Mouse (Mus musculus) E14TG2a.4 (cell line): Measurements from ENCODE around the gene Gm10300.

Experiments
- CTCF ChIP-seq: conservative IDR thresholded peaks from 2 replicates; pipeline ENCODE4 v1.5.1; 2014; ENCODE audit warnings: low read length
- POU5F1 ChIP-seq: IDR thresholded peaks from 2 replicates; pipeline ENCODE4 v1.6.1; 2014; ENCODE audit warnings: low read length, borderline replicate concordance

DNA sequence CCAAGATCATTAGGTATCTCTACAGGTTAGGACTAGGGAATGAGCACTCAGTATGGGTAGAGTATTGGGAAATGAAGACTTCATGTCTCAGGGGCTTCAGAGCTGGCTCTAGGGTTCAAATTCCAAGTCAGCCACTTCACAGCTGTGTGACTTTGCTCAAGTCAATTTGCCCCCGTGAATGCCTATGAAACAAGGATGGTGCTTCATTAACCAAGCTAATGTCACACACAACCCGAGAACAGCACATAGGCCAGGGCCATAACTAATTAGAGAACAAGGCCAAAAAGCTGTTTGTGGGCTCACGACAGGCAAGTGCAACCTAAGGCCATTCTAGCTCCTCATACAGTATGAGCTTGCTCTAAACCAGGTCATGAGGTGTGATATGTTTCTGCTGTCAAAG lies 2.3 kb upstream of the Gm10300 start:
- TF ChIP-seq CTCF: no peak
- TF ChIP-seq POU5F1: no peak
